Mouse (Mus musculus): ENCODE data around the gene Gpi1. TPM values are rescaled to one million over a fixed set of nuclear protein-coding genes. Genes with fewer than 3 reads are reported as not detected.

The Gpi1 gene
- total and polyA plus RNA-seq, 3 experiments: 278 to 693 (median 332) TPM

DNA sequence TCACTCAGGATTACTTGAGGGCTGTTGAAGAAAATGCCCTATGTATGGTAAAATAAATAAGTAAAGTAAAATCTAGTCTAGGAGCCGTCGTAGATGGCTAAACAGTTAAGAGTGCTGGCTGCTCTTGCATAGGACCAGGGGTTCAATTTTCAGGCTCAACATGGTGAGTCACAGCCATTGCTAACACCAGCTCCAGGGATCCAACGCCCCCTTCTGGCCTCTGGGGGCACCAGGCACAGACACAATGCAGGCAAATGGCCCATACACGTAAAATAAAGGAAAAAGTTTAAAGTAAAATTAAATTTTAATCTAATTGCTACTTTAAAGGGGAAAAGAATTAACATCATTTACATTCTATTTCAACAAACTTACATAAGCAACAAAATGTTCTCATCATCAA is 63.3 kb downstream of the Gpi1 start:
- TF ChIP-seq USF1 (IDR thresholded peaks at IDR 0.05; ENCODE audit: low read depth, low read length) (no peak), CTCF (conservative IDR thresholded peaks at IDR 0.05 in 1 of 2, IDR thresholded peaks at IDR 0.05 in 1 of 2; ENCODE audit: low read depth in 2 of 2, low read length in 2 of 2) (peak; percentile 23 to 67; a peak in 3 of 4 replicates), MYC (IDR thresholded peaks at IDR 0.05; ENCODE audit: low read depth, low read length) (peak; percentile 67; the same call in 1 of the 2 replicates), RAD21 (IDR thresholded peaks at IDR 0.05; ENCODE audit: low read depth, low read length) (peak; percentile 2; the same call in 1 of the 2 replicates)
- in situ Hi-C loops (cut with MboI; ENCODE audit: low pct_ligation_motif_present, low pct_unique_long_range_greater_than_20kb, low sequenced_read_pairs): loop anchor here (5.0 kb wide), 1 partner anchor 65 kb away; the partner anchor contains the start of gene Gpi1
- Histone ChIP-seq H3K9me3 (replicated peaks; ENCODE audit: low read length) (no peaks in the 10 kb centered on the region), H3K27ac (ENCODE audit: insufficient read depth, low read depth) (no peak overlapping the region), H3K4me3 (replicated peaks in 1 of 3; ENCODE audit: low read depth in 2 of 3, low read length in 2 of 3, poor library complexity in 1 of 3) (peak overlapping the region in 1 of 3 experiments; percentile 90), H3K9ac (ENCODE audit: insufficient read depth, low read depth) (no peak overlapping the region), H3K4me2 (ENCODE audit: insufficient read depth, low read depth, poor library complexity, severe bottlenecking) (peak overlapping the region; percentile 29), H3K27me3 (replicated peaks) (no peaks in the 10 kb centered on the region), H3K79me2 (replicated peaks; ENCODE audit: control insufficient read depth, extremely low read depth, insufficient read depth, poor library complexity, severe bottlenecking) (peaks cover 40% of the 10 kb centered on the region), H3K36me3 (replicated peaks in 1 of 2; ENCODE audit: control insufficient read depth in 1 of 2, insufficient read depth in 1 of 2, low read length in 1 of 2) (peaks cover 27 to 39% of the 10 kb centered on the region in 2 experiments), H3K4me1 (ENCODE audit: control insufficient read depth in 1 of 2, insufficient read depth in 2 of 2) (peaks cover 2 to 18% of the 10 kb centered on the region in 2 experiments; a peak in 3 of 4 replicates)
- DNase-seq (ENCODE audit: extremely low read depth): peak; percentile 80
- dilution Hi-C loops (cut with MboI; ENCODE audit: extremely low pct_ligation_motif_present, extremely low pct_unique_long_range_greater_than_20kb, low sequenced_read_pairs): no loop called here

DNA sequence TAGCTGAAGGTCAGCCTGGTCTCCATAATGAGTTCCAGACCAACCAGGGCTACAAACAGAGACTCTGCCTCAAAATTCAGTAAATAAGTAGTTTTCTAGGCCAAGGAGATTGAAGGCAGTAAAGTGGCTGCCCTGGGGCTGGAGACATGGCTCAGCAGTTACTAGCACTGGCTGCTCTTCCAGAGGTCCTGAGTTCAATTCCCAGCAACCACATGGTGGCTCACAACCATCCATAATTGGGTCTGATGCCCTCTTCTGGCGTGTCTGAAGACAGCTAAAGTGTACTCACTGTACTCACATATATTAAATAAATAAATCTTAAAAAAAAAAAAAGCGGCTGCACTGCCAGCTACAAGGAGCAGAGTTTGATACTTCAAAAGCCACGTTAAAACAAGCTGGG is 64.1 kb downstream of the Gpi1 start:
- TF ChIP-seq UBTF (IDR thresholded peaks at IDR 0.05; ENCODE audit: low read depth, low read length): no peak
- peak in 1 of 2 experiments; percentile 38; a peak in 2 of 4 replicates for TF ChIP-seq CTCF (conservative IDR thresholded peaks at IDR 0.05 in 1 of 2, IDR thresholded peaks at IDR 0.05 in 1 of 2; ENCODE audit: low read depth in 2 of 2, low read length in 2 of 2)
- no peaks in the 10 kb centered on the region for H3K9me3 ChIP-seq (replicated peaks; ENCODE audit: low read length)
- no peak overlapping the region for H3K4me2 ChIP-seq (ENCODE audit: insufficient read depth, low read depth, poor library complexity, severe bottlenecking)
- in situ Hi-C loops (cut with MboI; ENCODE audit: low pct_ligation_motif_present, low pct_unique_long_range_greater_than_20kb, low sequenced_read_pairs) (loop anchor here (5.0 kb wide), 1 partner anchor 66 kb away; the partner anchor contains the start of gene Gpi1), dilution Hi-C loops (cut with MboI; ENCODE audit: extremely low pct_ligation_motif_present, extremely low pct_unique_long_range_greater_than_20kb, low sequenced_read_pairs) (no loop called here)
- H3K27ac ChIP-seq (ENCODE audit: insufficient read depth, low read depth): no peak overlapping the region
- H3K36me3 ChIP-seq (replicated peaks in 1 of 2; ENCODE audit: control insufficient read depth in 1 of 2, insufficient read depth in 1 of 2, low read length in 1 of 2): peaks cover 36 to 48% of the 10 kb centered on the region in 2 experiments
- DNase-seq (ENCODE audit: extremely low read depth): peak; percentile 16
- no peak overlapping the region for H3K9ac ChIP-seq (ENCODE audit: insufficient read depth, low read depth)
- no peak overlapping the region for H3K4me3 ChIP-seq (replicated peaks in 1 of 3; ENCODE audit: low read depth in 2 of 3, low read length in 2 of 3, poor library complexity in 1 of 3)
- no peaks in the 10 kb centered on the region for H3K27me3 ChIP-seq (replicated peaks)
- peaks cover 40% of the 10 kb centered on the region for H3K79me2 ChIP-seq (replicated peaks; ENCODE audit: control insufficient read depth, extremely low read depth, insufficient read depth, poor library complexity, severe bottlenecking)
- peaks cover 2 to 18% of the 10 kb centered on the region in 2 experiments; a peak in 3 of 4 replicates for H3K4me1 ChIP-seq (ENCODE audit: control insufficient read depth in 1 of 2, insufficient read depth in 2 of 2)

DNA sequence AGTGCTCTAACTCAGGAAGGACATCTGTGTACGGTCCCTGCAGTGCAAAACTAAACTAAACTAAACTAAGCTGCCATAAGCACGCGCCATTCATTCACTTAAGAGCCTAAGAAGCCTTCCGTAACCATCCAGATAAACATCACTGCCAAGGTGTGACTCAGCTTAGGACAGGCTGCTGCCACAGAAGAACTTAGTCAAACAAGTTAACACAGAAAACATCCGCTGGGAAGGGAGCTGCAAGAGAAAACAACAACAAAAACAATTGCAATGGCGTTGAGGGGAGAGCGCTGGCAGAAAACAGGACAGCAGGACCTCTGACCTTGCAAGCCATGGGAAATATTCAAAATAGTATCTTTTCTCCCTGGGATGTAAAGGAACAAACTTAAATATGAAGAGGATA is 65.5 kb downstream of the Gpi1 start:
- DNase-seq (ENCODE audit: extremely low read depth): no peak
- Histone ChIP-seq H3K9me3 (replicated peaks; ENCODE audit: low read length) (no peaks in the 10 kb centered on the region), H3K4me2 (ENCODE audit: insufficient read depth, low read depth, poor library complexity, severe bottlenecking) (no peak overlapping the region), H3K4me3 (replicated peaks in 1 of 3; ENCODE audit: low read depth in 2 of 3, low read length in 2 of 3, poor library complexity in 1 of 3) (no peak overlapping the region), H3K27me3 (replicated peaks) (no peaks in the 10 kb centered on the region), H3K27ac (ENCODE audit: insufficient read depth, low read depth) (no peak overlapping the region), H3K9ac (ENCODE audit: insufficient read depth, low read depth) (no peak overlapping the region), H3K36me3 (replicated peaks in 1 of 2; ENCODE audit: control insufficient read depth in 1 of 2, insufficient read depth in 1 of 2, low read length in 1 of 2) (peaks cover 47 to 59% of the 10 kb centered on the region in 2 experiments), H3K79me2 (replicated peaks; ENCODE audit: control insufficient read depth, extremely low read depth, insufficient read depth, poor library complexity, severe bottlenecking) (peaks cover 40% of the 10 kb centered on the region), H3K4me1 (ENCODE audit: control insufficient read depth in 1 of 2, insufficient read depth in 2 of 2) (peaks cover 2 to 18% of the 10 kb centered on the region in 2 experiments; a peak in 3 of 4 replicates)
- in situ Hi-C loops (cut with MboI; ENCODE audit: low pct_ligation_motif_present, low pct_unique_long_range_greater_than_20kb, low sequenced_read_pairs): loop anchor here (5.0 kb wide), 1 partner anchor 68 kb away; the partner anchor contains the start of gene Gpi1
- TF ChIP-seq ZMIZ1 (IDR thresholded peaks at IDR 0.05; ENCODE audit: low read depth, low read length) (no peak), USF1 (IDR thresholded peaks at IDR 0.05; ENCODE audit: low read depth, low read length) (no peak)
- dilution Hi-C loops (cut with MboI; ENCODE audit: extremely low pct_ligation_motif_present, extremely low pct_unique_long_range_greater_than_20kb, low sequenced_read_pairs): no loop called here
